Mouse (Mus musculus) CH12.LX (cell line): ENCODE measurements at regions not wholly inside any gene's neighbourhood (a gene's known extent, or its start where the extent isn't known, plus 50 kb on each side); places are given as distances from the start of the nearest gene placed in this dataset.

Source experiments
- ETS1 ChIP-seq: conservative IDR thresholded peaks from 2 replicates; pipeline ENCODE4 v1.6.1; 2012; ENCODE audit warnings: low read depth, mild to moderate bottlenecking, inconsistent platforms, low read length, improper control_type of control experiment, moderate library complexity
- POLR2A ChIP-seq: IDR thresholded peaks from 2 replicates; pipeline ENCODE4 v1.6.1; 2011; ENCODE audit warnings: low read depth, mild to moderate bottlenecking, improper control_type of control experiment, low read length

DNA sequence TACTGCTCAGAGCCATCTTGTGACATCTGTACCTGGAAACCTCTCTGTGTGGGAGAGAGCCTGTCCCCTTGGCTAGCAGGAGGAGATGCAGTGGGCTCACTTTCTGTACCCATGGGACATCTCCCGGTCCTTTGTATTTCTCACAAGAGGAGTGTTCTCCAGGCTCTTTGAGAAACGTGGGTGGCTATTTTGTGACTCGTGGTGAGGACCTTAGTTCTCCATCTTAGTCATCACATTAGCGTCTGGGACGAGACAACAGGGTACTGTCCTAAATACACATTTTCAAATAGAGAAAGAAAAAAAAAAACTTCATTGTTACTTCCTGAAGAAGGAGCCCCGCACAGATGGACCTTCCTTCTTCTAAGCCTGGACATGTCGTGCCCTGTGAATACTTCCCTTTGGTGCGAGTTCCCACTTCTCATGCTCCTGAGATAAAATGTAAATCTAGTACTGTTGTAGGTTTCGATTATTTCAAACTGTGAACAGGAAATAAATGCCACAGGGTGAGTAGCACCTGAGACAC, 366.8 kb upstream of the Runx1 start:
- TF ChIP-seq POLR2A = no peak
- TF ChIP-seq ETS1 = no peak
